Mouse (Mus musculus) embryonic facial prominence, embryonic 11.5 days (tissue): ENCODE data around the gene Inpp5a. TPM values are rescaled to one million over a fixed set of nuclear protein-coding genes. Genes with fewer than 3 reads are reported as not detected.

Source experiments
- ATAC-seq: fragments of 200-750 bp; cut with Nextera tagmentation; replicated peaks from 2 replicates; pipeline ENCODE4 v1.8.0; 2017; ENCODE audit warnings: low read depth; ENCODE audit not compliant: insufficient number of reproducible peaks, low FRiP score, low TSS enrichment
- DNase-seq: peaks from one replicate; pipeline ENCODE4 v3.0.0-alpha.2; 2015; ENCODE audit warnings: low spot score
- H3K27ac ChIP-seq: fragments of 300-500 bp; sonication (generic); replicated peaks from 2 replicates; pipeline ENCODE4 v1.5.1; 2014; ENCODE audit warnings: mild to moderate bottlenecking, low read depth, low read length, control low read depth
- H3K27me3 ChIP-seq: fragments of 300-500 bp; sonication (generic); 2 replicates; pipeline ENCODE4 v1.6.1; 2014; ENCODE audit warnings: mild to moderate bottlenecking, low read length, moderate library complexity, mixed read lengths; ENCODE audit not compliant: control insufficient read depth, insufficient read depth
- H3K36me3 ChIP-seq: fragments of 300-500 bp; sonication (generic); replicated peaks from 2 replicates; pipeline ENCODE4 v1.6.1; 2014; ENCODE audit warnings: low read depth, mild to moderate bottlenecking, low read length, moderate library complexity, mixed read lengths; ENCODE audit not compliant: control insufficient read depth, insufficient read depth
- H3K4me1 ChIP-seq: fragments of 300-500 bp; sonication (generic); 2 replicates; pipeline ENCODE4 v1.6.1; 2014; ENCODE audit warnings: low read length, mixed read lengths; ENCODE audit not compliant: control insufficient read depth, insufficient read depth
- H3K4me2 ChIP-seq: fragments of 300-500 bp; sonication (generic); 2 replicates; pipeline ENCODE4 v1.6.1; 2014; ENCODE audit warnings: low read depth, mild to moderate bottlenecking, control low read depth, low read length, moderate library complexity
- H3K4me3 ChIP-seq: fragments of 300-500 bp; sonication (generic); 2 replicates; pipeline ENCODE4 v1.5.1; 2014; ENCODE audit warnings: low read depth, low read length, control low read depth
- H3K9ac ChIP-seq: fragments of 300-500 bp; sonication (generic); replicated peaks from 2 replicates; pipeline ENCODE4 v1.6.1; 2014; ENCODE audit warnings: mild to moderate bottlenecking, control low read depth, low read length
- H3K9me3 ChIP-seq: fragments of 300-500 bp; sonication (generic); replicated peaks from 2 replicates; pipeline ENCODE4 v1.6.1; 2016; ENCODE audit warnings: mild to moderate bottlenecking, low read length, inconsistent platforms, mixed read lengths; ENCODE audit not compliant: control insufficient read depth
- WGBS: fragments of 180-500 bp; shearing (Covaris S2); extraction: QIAGEN DNeasy Blood & Tissue Kit; methylation state at CpG from one replicate; pipeline ENCODE4 v1.1.7; 2014; 5-methylcytosine and 5-hydroxymethylcytosine counted together
- polyA plus RNA-seq: library from polyadenylated mRNA; unstranded; fragments of >200 nt; fragmentation: Nextera tagmentation; extraction: Ambion mirVana; gene quantifications from 2 replicates; pipeline ENCODE4 v1.2.1, GENCODE M21; 2014

Gene Inpp5a
- polyA plus RNA-seq, 1 experiment from 2014 or later: 28.4 TPM

DNA sequence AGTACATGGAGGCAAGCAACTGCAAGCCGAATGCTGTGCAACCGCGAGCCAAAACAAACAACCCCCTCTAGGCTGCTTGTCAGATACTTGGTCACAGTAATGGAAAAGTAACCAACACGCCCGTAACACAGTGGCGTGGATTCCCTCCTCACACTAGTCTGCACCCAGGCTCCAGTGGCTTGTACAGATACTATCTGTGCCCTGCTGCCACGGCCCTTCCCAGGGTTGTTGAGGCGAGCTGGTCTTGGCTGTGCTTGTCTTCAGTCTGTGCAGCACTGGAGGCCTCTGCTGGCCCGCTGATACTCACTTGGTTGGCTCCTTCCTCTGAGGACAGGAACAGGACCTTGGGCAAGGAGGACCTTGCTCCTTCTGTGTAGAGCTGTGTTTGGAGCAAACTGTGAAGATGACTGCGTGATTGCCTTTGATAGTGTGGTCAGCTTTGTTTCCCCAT, 52.9 kb downstream of the Inpp5a start:
- H3K9me3 ChIP-seq: no peaks in the 10 kb centered on the region
- H3K27me3 ChIP-seq: no peaks in the 10 kb centered on the region
- no peak overlapping the region for H3K4me3 ChIP-seq
- no peaks in the 10 kb centered on the region for H3K36me3 ChIP-seq
- DNase-seq (no peak), ATAC-seq (no peak)
- no peaks in the 10 kb centered on the region; the same call in 1 of the 2 replicates for H3K4me1 ChIP-seq
- H3K9ac ChIP-seq: no peak overlapping the region; the same call in 1 of the 2 replicates
- 82% methylated on average over 10 of the region's 10 CpGs for whole genome bisulfite sequencing
- H3K4me2 ChIP-seq: no peak overlapping the region
- no peak overlapping the region for H3K27ac ChIP-seq

DNA sequence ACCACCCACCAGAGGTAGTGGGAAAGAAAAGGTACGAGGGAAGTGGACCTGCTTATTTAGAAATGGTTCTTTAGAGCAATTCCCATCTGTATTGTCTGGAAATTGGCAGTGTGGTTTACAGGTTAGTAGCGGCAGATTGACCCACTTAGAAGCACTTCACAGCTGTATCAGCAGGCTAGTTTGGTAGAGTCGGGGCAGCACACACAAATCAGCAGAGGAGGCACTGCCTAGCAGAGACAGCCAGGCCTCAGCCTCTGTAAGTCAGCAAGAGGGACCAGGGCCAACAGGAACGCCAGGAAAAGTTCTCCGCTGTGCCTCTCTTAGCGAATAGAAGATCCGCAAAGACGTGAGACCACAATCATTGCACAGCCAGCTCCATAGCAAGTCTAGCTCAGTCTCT, 56.7 kb downstream of the Inpp5a start:
- DNase-seq (no peak), ATAC-seq (no peak)
- no peak overlapping the region for H3K9ac ChIP-seq
- WGBS: 79% methylated on average over 8 of the region's 8 CpGs
- no peaks in the 10 kb centered on the region for H3K9me3 ChIP-seq
- H3K4me2 ChIP-seq: no peak overlapping the region
- no peak overlapping the region for H3K27ac ChIP-seq
- H3K27me3 ChIP-seq: no peaks in the 10 kb centered on the region
- H3K4me1 ChIP-seq: no peaks in the 10 kb centered on the region; the same call in 1 of the 2 replicates
- H3K36me3 ChIP-seq: no peaks in the 10 kb centered on the region
- no peak overlapping the region for H3K4me3 ChIP-seq

DNA sequence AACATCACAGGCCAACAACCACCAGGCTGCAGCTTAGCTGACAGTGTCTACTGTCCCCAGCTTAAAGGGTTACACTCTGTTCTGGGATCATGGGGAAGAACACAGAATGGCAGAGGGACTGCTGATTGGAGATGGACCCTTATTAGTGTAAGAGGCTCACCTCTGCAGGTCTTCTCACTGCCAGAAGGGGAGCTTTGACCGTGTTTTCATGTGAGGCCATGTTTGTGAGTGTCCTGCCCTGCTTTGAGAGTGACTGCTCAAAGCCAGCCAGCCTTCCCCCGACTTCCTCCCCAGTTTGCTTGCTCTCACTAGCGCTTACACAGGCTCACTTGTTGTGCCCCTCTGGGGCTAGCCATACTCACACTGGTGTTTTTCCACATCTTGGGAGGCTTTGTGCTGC, 58.5 kb downstream of the Inpp5a start:
- Histone ChIP-seq H3K9me3 (no peaks in the 10 kb centered on the region), H3K27ac (no peak overlapping the region), H3K4me1 (no peaks in the 10 kb centered on the region), H3K36me3 (no peaks in the 10 kb centered on the region), H3K27me3 (no peaks in the 10 kb centered on the region), H3K4me2 (no peak overlapping the region), H3K4me3 (no peak overlapping the region), H3K9ac (no peak overlapping the region)
- ATAC-seq: no peak
- no peak for DNase-seq
- 72% methylated on average over 3 of the region's 3 CpGs for WGBS

DNA sequence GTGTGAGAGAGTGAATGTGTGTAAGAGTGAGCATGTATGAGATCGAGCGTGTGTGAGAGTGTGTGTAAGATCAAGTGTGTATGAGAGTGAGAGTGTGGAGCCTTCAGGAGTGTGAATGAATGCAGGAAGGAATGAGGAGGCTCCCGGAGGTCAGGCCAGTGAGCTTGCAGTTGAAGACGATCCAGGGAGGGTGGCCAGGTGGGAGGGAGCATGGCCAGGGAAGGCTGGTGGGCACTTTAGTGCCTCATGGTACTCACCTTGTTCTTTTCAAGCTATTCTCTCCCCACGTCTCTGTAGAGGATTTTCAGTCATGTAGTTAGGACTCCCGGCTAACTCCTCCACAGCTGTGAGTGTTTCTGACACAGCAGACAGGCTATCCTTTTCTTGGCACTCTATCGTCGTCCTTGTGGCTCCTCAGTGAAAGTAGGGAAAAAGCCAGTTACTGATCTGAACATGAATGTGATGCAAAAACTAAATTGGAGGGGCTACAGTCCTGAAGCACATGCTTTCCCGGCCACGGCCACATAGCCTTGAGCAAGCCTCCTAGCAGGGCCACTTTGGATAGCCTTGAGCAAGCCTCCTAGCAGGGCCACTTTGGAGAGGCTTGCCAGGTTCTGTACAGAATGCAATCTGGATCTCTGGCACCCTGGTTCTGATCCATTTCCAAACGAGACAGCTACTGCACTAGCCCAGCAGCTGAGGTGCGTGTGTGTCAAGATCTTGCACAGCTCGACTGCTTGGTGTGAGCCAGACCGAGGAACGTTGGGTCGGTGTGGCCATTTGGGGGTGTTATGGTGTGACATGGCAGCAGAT, 61.5 kb downstream of the Inpp5a start:
- 88% methylated on average over 16 of the region's 16 CpGs for WGBS
- ATAC-seq: no peak
- H3K4me2 ChIP-seq: no peak overlapping the region

DNA sequence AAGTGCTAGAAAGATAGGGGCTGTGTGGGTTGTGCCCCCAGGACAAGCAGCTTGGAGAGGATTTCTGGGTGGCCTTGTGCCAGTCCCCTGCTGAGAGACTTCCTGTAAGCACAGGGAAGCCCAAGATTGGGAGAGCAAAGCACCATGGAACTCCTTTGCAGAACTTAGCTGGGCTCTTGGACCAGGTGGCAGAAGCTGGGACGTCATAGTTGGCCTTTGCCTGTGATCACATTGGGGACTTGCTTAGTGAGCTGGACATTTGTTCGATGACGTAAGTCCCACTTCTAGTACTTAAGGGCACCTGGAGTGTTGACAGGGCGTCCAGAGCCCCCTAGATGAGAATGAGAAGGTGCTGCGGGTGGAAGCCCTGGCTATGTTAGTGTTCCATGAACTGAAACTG, 62.8 kb downstream of the Inpp5a start:
- WGBS: 89% methylated on average over 5 of the region's 5 CpGs
- Histone ChIP-seq H3K4me1 (no peaks in the 10 kb centered on the region), H3K9me3 (no peaks in the 10 kb centered on the region), H3K36me3 (no peaks in the 10 kb centered on the region), H3K9ac (no peak overlapping the region), H3K4me2 (no peak overlapping the region), H3K27ac (no peak overlapping the region), H3K27me3 (no peaks in the 10 kb centered on the region), H3K4me3 (no peak overlapping the region)
- ATAC-seq: no peak
- no peak for DNase-seq

More for the DNA sequence above, 61.5 kb downstream of the Inpp5a start:
- no peaks in the 10 kb centered on the region for H3K4me1 ChIP-seq
- H3K36me3 ChIP-seq: no peaks in the 10 kb centered on the region
- no peaks in the 10 kb centered on the region for H3K9me3 ChIP-seq
- H3K27me3 ChIP-seq: no peaks in the 10 kb centered on the region
- no peak overlapping the region for H3K27ac ChIP-seq
- no peak overlapping the region for H3K4me3 ChIP-seq
- DNase-seq: no peak
- no peak overlapping the region for H3K9ac ChIP-seq

DNA sequence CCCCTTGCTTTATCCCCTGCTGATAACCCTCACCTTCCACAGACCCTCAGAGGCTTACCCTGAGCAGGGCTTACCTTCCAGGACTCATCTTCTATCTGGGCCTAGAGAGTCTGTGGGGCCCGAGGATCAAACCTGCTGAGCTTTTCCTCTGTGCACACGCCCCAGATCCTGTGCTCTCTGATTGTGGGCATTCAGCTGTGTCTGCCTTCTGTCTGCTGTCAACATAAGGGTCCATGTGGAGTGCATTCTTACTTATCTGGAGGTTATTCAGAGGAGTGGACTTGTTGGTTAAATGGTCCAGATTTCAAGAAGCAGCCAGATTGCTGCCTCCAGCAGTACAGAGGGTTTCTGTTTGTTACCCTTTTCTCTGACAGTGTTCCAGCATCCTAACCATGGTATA, 63.3 kb downstream of the Inpp5a start:
- 61% methylated on average over 2 of the region's 2 CpGs for WGBS
- H3K4me3 ChIP-seq: no peak overlapping the region
- ATAC-seq: no peak
- no peak overlapping the region for H3K27ac ChIP-seq
- no peaks in the 10 kb centered on the region for H3K9me3 ChIP-seq
- no peaks in the 10 kb centered on the region for H3K27me3 ChIP-seq
- H3K4me2 ChIP-seq: no peak overlapping the region
- no peaks in the 10 kb centered on the region for H3K36me3 ChIP-seq
- H3K4me1 ChIP-seq: no peaks in the 10 kb centered on the region
- H3K9ac ChIP-seq: no peak overlapping the region
- DNase-seq: no peak

DNA sequence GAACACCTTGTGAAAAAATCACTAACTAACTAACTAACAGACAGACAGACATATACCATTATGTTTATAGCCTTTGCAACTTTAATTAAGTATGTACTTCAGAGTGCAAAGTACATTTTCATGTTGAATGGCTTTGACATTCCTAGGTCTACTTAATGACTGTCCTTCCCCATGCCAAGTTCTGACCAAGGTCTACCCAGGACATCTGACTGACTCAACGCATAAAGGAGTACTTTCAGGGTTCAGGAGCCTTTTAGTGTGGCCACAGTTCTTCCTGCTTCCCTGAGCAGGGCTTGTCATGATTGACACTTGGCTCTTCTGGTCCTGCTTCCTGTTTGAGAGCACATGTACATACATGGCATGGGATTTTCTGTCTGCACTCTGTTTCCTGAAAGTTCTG, 64.3 kb downstream of the Inpp5a start:
- H3K4me2 ChIP-seq: no peak overlapping the region
- WGBS: 74% methylated on average over 1 of the region's 1 CpGs
- H3K4me3 ChIP-seq: no peak overlapping the region
- no peaks in the 10 kb centered on the region for H3K36me3 ChIP-seq
- DNase-seq: no peak
- H3K9ac ChIP-seq: no peak overlapping the region
- no peak for ATAC-seq
- no peaks in the 10 kb centered on the region for H3K4me1 ChIP-seq
- no peaks in the 10 kb centered on the region for H3K9me3 ChIP-seq
- no peaks in the 10 kb centered on the region for H3K27me3 ChIP-seq
- H3K27ac ChIP-seq: no peak overlapping the region

DNA sequence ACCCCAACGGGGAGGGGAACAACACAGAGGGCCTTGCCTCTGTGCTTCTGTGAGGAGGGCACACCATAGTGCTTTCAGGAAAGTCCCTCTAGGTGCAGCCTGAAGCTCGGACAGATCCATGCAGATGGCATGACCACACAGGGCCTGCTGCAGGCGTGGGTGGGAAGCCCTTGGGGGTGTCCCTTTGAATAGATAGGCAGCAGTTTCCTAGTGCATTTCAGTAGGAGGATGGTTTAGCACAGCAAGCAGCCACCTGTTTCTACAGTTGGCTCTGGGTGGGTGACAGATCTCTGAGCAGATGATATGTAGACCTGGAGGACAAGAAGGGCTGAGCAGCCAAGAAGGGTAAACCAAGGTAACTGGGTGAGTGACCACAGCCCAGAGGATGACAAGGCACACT, 65.4 kb downstream of the Inpp5a start:
- Histone ChIP-seq H3K9ac (no peak overlapping the region), H3K4me2 (no peak overlapping the region), H3K4me1 (no peaks in the 10 kb centered on the region), H3K4me3 (no peak overlapping the region), H3K36me3 (no peaks in the 10 kb centered on the region), H3K27me3 (no peaks in the 10 kb centered on the region), H3K27ac (no peak overlapping the region), H3K9me3 (no peaks in the 10 kb centered on the region)
- ATAC-seq: no peak
- WGBS: 74% methylated on average over 3 of the region's 3 CpGs
- no peak for DNase-seq
